Mouse (Mus musculus) neural tube, embryonic 12.5 days (tissue): ENCODE data around the gene Nek9. TPM values are rescaled to one million over a fixed set of nuclear protein-coding genes. Genes with fewer than 3 reads are reported as not detected.

Experiments used
- ATAC-seq: fragments of 200-750 bp; cut with Nextera tagmentation; 2 replicates; pipeline ENCODE4 v1.8.0; 2017; ENCODE audit warnings: low read depth, mild to moderate bottlenecking, moderate TSS enrichment, moderate library complexity; ENCODE audit not compliant: low FRiP score
- H3K27ac ChIP-seq: fragments of 300-500 bp; sonication (generic); 2 replicates; pipeline ENCODE4 v1.5.1; 2016
- H3K27me3 ChIP-seq: fragments of 300-500 bp; sonication (generic); replicated peaks from 2 replicates; pipeline ENCODE4 v1.6.1; 2016; ENCODE audit warnings: mild to moderate bottlenecking
- H3K36me3 ChIP-seq: fragments of 300-500 bp; sonication (generic); 2 replicates; pipeline ENCODE4 v1.6.1; 2016; ENCODE audit warnings: mild to moderate bottlenecking
- H3K4me1 ChIP-seq: fragments of 300-500 bp; sonication (generic); 2 replicates; pipeline ENCODE4 v1.6.1; 2016
- H3K4me2 ChIP-seq: fragments of 300-500 bp; sonication (generic); replicated peaks from 2 replicates; pipeline ENCODE4 v1.6.1; 2016; ENCODE audit warnings: mild to moderate bottlenecking
- H3K4me3 ChIP-seq: fragments of 300-500 bp; sonication (generic); 2 replicates; pipeline ENCODE4 v1.5.1; 2016
- H3K9ac ChIP-seq: fragments of 300-500 bp; sonication (generic); 2 replicates; pipeline ENCODE4 v1.6.1; 2016; ENCODE audit warnings: mild to moderate bottlenecking
- H3K9me3 ChIP-seq: fragments of 300-500 bp; sonication (generic); 2 replicates; pipeline ENCODE4 v1.6.1; 2016; ENCODE audit warnings: mild to moderate bottlenecking
- WGBS: fragments of 180-500 bp; shearing (Covaris S2); methylation state at CpG from one replicate; pipeline ENCODE4 v1.1.7; 2016; 5-methylcytosine and 5-hydroxymethylcytosine counted together
- polyA plus RNA-seq: library from polyadenylated mRNA; unstranded; fragments of >200 nt; fragmentation: Nextera tagmentation; extraction: Ambion mirVana; gene quantifications from 2 replicates; pipeline ENCODE4 v1.2.1, GENCODE M21; 2016

Gene Nek9
- 21.3 and 23.7 TPM in 2 replicates for polyA plus RNA-seq

GRCm38 (mm10) chr12:85339243-85339729 is at the start of gene Nek9:
Nek9 (minus strand) TSS chr12:85339362.
- ATAC-seq: peak; percentile 84
- Histone ChIP-seq H3K4me1 (peaks cover 13% of the 10 kb centered on the region), H3K9ac (peak within 1 kb of the TSS; percentile 95), H3K27ac (peak within 1 kb of the TSS; percentile 64; the same call in 1 of the 2 replicates), H3K36me3 (peaks cover 19% of the 10 kb centered on the region; the same call in 1 of the 2 replicates), H3K27me3 (no peaks in the 10 kb centered on the region), H3K4me2 (peak within 1 kb of the TSS; percentile 78), H3K9me3 (no peaks in the 10 kb centered on the region), H3K4me3 (peak within 1 kb of the TSS; percentile 98)
- WGBS: 0% methylated on average over 36 of the region's 36 CpGs

GRCm38 (mm10) chr12:85385995-85386375 is 46.8 kb upstream of the Nek9 start:
- no peak for ATAC-seq
- Histone ChIP-seq H3K4me3 (no peak overlapping the region), H3K9me3 (no peaks in the 10 kb centered on the region), H3K36me3 (no peaks in the 10 kb centered on the region), H3K27me3 (no peaks in the 10 kb centered on the region), H3K4me1 (no peaks in the 10 kb centered on the region), H3K9ac (no peak overlapping the region), H3K4me2 (no peak overlapping the region), H3K27ac (no peak overlapping the region)
- 59% methylated on average over 5 of the region's 5 CpGs for WGBS

- WGBS: 85% methylated on average over 10 of the region's 10 CpGs
- Histone ChIP-seq H3K9me3 (no peaks in the 10 kb centered on the region), H3K4me2 (no peak overlapping the region), H3K36me3 (no peaks in the 10 kb centered on the region), H3K4me1 (no peaks in the 10 kb centered on the region), H3K27ac (no peak overlapping the region), H3K27me3 (no peaks in the 10 kb centered on the region), H3K4me3 (no peak overlapping the region), H3K9ac (no peak overlapping the region)
- ATAC-seq: no peak
Measured at GRCm38 (mm10) chr12:85385329-85385994, 46.3 kb upstream of the Nek9 start.

DNA sequence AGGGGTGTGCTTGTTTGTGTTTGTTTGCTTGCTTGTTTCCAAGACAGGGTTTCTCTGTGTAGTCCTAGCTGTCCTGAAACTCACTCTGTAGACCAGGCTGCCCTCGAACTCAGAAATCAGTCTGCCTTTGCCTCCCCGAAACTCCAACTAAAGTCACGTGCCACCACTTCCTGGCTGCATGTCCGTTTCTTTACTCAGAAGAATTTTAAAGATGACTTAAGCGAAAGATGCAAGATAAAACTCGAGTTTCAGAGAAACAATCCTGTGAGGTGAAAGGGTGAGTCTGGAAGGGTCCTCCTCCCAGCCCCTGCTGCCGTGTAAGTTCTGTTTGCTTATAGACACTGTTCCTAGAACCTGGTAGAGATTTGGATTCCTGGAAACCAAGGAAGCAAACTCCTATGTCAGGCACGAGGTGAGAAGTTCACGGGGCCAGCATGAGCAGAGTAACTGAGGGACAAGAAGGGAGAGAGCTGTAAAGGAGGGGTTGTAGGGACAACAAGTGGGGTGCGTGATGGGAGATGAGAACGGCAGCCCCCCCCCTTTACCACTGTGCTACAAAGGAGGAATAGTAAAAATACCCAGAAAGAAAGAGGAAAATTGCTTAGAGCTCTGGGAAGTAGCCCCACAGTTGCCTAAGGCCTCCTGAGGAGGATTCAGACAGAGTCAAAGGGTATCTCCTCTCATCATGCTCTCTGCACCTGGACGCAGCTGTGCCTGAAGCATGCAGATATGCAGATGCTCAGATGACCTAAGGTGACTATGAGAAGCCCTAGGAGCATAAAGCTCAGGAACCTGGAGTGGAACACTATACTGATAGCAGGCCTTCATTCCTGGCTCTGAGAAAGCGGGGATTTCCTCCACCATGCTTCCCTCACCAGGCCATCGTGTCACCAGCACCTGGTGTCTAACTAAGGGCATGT is 43.9 kb upstream of the Nek9 start:
- Histone ChIP-seq H3K4me1 (no peaks in the 10 kb centered on the region), H3K27ac (no peak overlapping the region), H3K4me3 (no peak overlapping the region), H3K4me2 (no peak overlapping the region), H3K9me3 (no peaks in the 10 kb centered on the region), H3K27me3 (no peaks in the 10 kb centered on the region), H3K9ac (no peak overlapping the region), H3K36me3 (no peaks in the 10 kb centered on the region)
- no peak for ATAC-seq
- 79% methylated on average over 14 of the region's 14 CpGs for WGBS

- no peak overlapping the region for H3K27ac ChIP-seq
- H3K4me3 ChIP-seq: no peak overlapping the region
- WGBS: 88% methylated on average over 6 of the region's 6 CpGs
- H3K36me3 ChIP-seq: no peaks in the 10 kb centered on the region
- no peak for ATAC-seq
- H3K4me2 ChIP-seq: no peak overlapping the region
- H3K4me1 ChIP-seq: no peaks in the 10 kb centered on the region
- no peaks in the 10 kb centered on the region for H3K9me3 ChIP-seq
- H3K27me3 ChIP-seq: no peaks in the 10 kb centered on the region
- H3K9ac ChIP-seq: no peak overlapping the region
Measured at GRCm38 (mm10) chr12:85381570-85381969, 42.4 kb upstream of the Nek9 start.

DNA sequence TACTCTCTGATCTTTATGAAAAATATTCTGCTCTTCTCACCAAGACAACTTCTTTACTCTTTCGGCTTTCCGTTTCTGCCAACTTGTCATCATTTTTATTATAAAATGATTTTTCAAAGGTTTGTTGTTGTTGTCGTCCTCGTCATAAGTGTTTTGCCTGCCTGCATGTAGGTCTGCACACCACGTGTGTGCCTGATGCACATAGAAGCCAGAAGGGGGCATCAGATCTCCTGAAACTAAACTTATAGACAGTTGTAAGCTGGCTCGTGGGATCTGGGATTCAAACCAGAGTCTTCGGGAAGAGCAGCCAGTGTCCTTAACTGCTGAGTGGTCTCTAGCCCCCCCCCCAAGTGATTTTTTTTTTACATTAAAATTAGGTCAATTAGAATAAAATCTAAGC is 41.8 kb upstream of the Nek9 start:
- Histone ChIP-seq H3K9ac (no peak overlapping the region), H3K4me2 (no peak overlapping the region), H3K36me3 (no peaks in the 10 kb centered on the region), H3K27ac (no peak overlapping the region), H3K4me1 (no peaks in the 10 kb centered on the region), H3K9me3 (no peaks in the 10 kb centered on the region), H3K27me3 (no peaks in the 10 kb centered on the region), H3K4me3 (no peak overlapping the region)
- 74% methylated on average over 7 of the region's 7 CpGs for WGBS
- no peak for ATAC-seq

DNA sequence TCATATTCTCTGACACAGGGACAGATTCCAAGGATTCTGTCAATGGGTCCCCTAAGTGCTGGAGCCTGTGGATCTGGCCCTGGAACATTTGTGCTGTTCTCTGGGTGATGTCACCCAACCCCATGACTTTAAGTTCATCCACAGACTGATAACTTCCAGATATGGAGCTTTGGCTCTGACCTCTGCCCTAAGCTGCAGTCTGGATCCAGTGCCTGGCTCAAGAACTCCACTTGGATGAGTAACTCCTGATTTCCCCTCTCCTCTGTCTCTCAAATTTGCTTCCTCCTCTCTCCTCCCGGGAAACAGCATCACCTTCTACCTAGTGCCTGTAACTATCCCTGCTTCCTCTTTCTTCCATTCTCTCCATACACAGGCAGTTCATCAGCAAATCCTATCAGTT is 41.1 kb upstream of the Nek9 start:
- Histone ChIP-seq H3K4me3 (no peak overlapping the region), H3K9me3 (no peaks in the 10 kb centered on the region), H3K9ac (no peak overlapping the region), H3K36me3 (no peaks in the 10 kb centered on the region), H3K27me3 (no peaks in the 10 kb centered on the region), H3K27ac (no peak overlapping the region), H3K4me2 (no peak overlapping the region), H3K4me1 (no peaks in the 10 kb centered on the region)
- 70% methylated on average over 1 of the region's 1 CpGs for WGBS
- no peak for ATAC-seq

- no peaks in the 10 kb centered on the region for H3K27me3 ChIP-seq
- H3K9me3 ChIP-seq: no peaks in the 10 kb centered on the region
- H3K4me3 ChIP-seq: no peak overlapping the region
- H3K36me3 ChIP-seq: no peaks in the 10 kb centered on the region
- no peak overlapping the region for H3K27ac ChIP-seq
- peaks cover 4% of the 10 kb centered on the region; the same call in 1 of the 2 replicates for H3K4me1 ChIP-seq
- no peak for ATAC-seq
- WGBS: 97% methylated on average over 2 of the region's 2 CpGs
- no peak overlapping the region for H3K4me2 ChIP-seq
- H3K9ac ChIP-seq: no peak overlapping the region
Measured at GRCm38 (mm10) chr12:85378271-85378670, 39.1 kb upstream of the Nek9 start.

- H3K9ac ChIP-seq: peak within 1 kb of the TSS; percentile 94
- no peaks in the 10 kb centered on the region for H3K27me3 ChIP-seq
- peak; percentile 96 for ATAC-seq
- H3K4me3 ChIP-seq: peak within 1 kb of the TSS; percentile 90
- under 1% methylated on average over 37 of the region's 37 CpGs for WGBS
- peaks cover 16% of the 10 kb centered on the region for H3K4me1 ChIP-seq
- peak within 1 kb of the TSS; percentile 64 for H3K4me2 ChIP-seq
- no peaks in the 10 kb centered on the region for H3K36me3 ChIP-seq
- peak within 1 kb of the TSS; percentile 21; the same call in 1 of the 2 replicates for H3K27ac ChIP-seq
- no peaks in the 10 kb centered on the region for H3K9me3 ChIP-seq
Measured at GRCm38 (mm10) chr12:85374561-85375272, 35.6 kb upstream of the Nek9 start, which contains the start of gene Tmed10. Tmed10 (minus strand) TSS chr12:85374847.

DNA sequence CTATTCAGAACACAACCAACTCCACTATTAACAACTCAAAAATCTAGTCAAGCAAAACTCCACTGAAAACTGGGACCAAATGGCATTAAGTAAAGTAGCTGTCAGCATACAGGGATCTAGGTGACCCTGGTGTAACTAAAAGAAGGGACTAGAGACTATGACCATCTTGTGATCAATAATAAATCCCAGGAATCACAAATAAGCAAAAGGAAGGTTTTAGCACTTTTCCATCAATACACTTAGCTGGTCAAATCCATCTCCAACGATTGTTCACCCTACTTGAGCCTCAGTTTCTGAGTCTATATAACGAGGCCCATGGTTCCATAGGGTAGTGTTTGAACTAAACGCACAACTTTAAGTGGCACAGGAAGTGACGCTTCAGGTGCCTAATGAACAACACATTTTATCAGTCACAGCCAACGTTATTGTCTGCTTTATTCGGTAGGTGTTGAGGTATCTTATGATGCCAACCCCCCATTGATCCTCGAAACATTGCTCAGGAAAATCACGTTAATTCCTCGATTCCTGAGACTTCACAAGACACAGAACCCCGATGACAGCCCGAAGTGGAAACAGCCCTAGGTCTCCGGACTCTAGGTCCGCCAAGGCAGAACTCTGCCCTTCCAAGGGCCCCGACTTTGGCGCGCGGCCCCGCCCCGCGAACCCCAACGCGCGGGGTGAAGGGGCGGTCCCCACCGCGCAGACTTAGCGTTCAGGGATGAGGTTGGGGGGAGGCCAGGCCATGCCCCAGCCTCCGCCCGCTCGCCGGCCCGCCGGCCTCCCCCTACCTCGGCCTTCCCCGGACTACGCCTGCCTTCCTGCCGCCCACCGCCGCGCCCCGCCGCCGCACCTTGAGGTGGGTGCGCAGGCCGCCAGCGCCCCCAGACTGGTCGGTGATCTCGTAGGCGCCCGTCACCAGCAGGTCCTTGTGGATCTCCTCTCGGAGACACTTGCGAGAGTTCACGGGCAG is 34.7 kb upstream of the Nek9 start:
- Histone ChIP-seq H3K36me3 (no peaks in the 10 kb centered on the region), H3K9ac (peak overlapping the region; percentile 94), H3K9me3 (no peaks in the 10 kb centered on the region), H3K4me2 (peak overlapping the region; percentile 64), H3K4me3 (peak overlapping the region; percentile 90), H3K27ac (peak overlapping the region; percentile 21; the same call in 1 of the 2 replicates), H3K4me1 (peaks cover 16% of the 10 kb centered on the region), H3K27me3 (no peaks in the 10 kb centered on the region)
- ATAC-seq: peak; percentile 65
- WGBS: 2% methylated on average over 53 of the region's 53 CpGs

- peak overlapping the region; percentile 64 for H3K4me2 ChIP-seq
Measured at GRCm38 (mm10) chr12:85372068-85372665, 33.0 kb upstream of the Nek9 start.

More at GRCm38 (mm10) chr12:85372068-85372665, 33.0 kb upstream of the Nek9 start:
- H3K27ac ChIP-seq: no peak overlapping the region
- H3K27me3 ChIP-seq: no peaks in the 10 kb centered on the region
- no peaks in the 10 kb centered on the region for H3K36me3 ChIP-seq
- no peaks in the 10 kb centered on the region for H3K9me3 ChIP-seq
- H3K9ac ChIP-seq: no peak overlapping the region
- ATAC-seq: no peak
- WGBS: 73% methylated on average over 8 of the region's 8 CpGs
- peaks cover 20% of the 10 kb centered on the region for H3K4me1 ChIP-seq
- H3K4me3 ChIP-seq: no peak overlapping the region
